Mouse (Mus musculus) urinary bladder, postnatal 25 days (tissue): ENCODE results near the gene Ppp1r3c.
A peak's percentile ranks its signal among the peaks of the same experiment; 100 is the strongest.

Experiments
- DNase-seq: peaks from one replicate; pipeline ENCODE4 v3.0.0; 2022; ENCODE audit warnings: low spot score

Ppp1r3c gene

DNA sequence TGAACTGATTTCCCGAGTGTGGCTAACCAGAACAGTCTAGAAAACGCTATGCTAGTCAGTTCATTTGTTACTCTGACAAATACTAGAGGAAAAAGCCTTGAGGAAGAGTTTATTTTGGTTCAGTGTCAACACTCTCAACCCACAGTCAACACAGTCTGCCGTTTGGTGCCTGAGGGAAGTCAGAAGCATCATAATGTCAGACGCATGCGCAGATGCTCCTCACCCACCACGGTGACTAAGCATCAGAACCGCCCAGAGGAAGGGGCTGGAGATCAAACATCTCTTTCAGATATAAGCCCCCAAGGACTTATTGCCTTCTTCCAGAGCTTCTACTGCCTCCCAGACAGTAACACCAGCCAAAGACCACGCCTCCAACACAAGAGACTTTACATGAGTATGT, 15.3 kb downstream of the Ppp1r3c start:
- no peak for DNase-seq

DNA sequence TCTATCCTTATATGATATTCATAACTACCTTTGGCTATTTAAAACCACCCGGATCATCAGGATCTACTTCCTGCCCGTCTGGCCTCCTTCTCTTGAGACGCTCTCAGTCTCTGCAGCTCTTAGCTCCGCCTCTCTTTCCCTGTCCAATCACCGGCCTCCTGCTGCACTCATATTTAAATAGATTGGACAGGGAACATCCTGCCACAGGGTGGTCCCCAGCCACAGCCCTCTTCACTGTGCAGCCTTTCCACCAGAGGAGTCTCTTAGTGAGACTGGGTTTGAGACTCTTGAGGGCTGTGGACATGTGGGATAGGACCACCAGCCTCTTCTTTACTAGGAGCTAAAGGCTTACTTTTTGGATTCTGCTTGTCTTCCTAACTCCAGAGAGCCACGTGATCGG, 20.2 kb downstream of the Ppp1r3c start:
- no peak for DNase-seq

DNA sequence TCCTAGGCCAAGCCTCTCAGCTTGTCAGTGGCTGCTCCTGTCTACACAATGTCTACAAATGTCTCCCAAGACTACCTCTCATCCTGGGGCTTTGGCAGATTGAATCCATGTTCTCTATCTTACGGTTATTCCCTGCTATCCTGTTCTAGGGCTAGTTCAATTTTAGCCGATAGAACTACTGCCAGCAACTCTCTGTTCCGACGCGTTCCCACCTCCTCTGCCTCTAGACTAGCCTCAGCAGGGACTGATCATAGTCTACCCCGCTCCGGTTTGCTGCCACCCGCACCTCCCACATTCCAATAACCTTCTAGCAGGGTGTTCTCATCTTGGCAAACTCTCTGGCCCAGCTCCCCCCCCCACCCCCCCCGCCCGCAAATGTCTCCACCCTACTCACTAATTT, 20.9 kb downstream of the Ppp1r3c start:
- no peak for DNase-seq

DNA sequence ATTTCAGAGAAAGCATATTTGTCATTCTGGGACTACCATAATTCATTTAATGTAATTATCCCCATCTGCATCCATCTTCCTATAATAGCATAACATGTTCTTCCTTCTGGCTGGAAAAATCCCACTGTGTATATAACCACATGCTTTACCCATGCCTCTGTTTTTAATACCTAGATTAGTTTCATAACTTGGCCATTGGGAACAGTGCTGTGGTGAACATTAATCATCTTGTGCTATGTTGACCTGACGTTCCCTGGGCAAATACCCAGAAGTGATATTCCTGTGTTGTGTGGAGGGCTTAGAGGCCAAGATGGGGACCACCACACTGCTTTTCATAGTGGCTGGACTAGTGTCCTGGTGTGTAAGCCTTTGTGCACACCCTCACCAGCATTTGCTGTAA, 22.0 kb downstream of the Ppp1r3c start:
- DNase-seq = no peak

DNA sequence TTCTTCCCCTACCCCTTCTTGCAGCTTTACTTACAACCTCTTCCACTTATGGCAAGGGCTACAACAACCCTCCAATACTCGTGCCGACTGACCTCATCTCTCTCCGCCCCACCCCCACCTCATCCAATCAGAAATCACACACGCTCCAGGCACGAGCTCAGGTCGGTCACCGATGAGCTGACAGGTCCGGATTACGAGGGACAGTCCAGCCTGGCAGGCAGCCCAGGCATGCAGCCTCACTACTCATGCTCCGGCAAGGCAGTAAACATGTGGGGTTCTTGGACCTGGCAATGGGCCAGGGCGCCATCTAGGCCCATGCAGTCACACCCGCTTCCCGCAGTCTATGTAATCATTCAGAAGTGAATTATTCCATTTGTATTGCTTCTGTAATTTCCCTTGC, 23.4 kb downstream of the Ppp1r3c start:
- no peak for DNase-seq

DNA sequence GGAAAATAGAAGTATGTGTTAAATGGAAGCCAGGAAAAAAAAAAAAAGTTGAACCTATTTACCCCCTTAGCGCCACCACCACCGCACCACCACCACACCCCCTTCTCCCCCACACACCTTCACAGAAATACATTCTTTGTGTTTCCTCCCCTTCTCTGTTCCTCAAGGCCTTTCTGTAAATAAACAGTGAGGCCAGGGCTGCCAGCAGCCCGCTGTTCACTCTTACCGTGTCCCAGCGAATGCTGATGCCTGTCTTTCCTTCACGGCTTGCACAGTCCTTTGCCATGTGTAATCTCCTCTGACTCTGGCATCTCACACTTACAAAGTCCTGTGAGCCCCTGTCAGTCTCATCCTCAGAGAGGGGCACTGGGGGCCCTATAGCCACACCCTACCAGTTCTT, 30.3 kb downstream of the Ppp1r3c start:
- no peak for DNase-seq

DNA sequence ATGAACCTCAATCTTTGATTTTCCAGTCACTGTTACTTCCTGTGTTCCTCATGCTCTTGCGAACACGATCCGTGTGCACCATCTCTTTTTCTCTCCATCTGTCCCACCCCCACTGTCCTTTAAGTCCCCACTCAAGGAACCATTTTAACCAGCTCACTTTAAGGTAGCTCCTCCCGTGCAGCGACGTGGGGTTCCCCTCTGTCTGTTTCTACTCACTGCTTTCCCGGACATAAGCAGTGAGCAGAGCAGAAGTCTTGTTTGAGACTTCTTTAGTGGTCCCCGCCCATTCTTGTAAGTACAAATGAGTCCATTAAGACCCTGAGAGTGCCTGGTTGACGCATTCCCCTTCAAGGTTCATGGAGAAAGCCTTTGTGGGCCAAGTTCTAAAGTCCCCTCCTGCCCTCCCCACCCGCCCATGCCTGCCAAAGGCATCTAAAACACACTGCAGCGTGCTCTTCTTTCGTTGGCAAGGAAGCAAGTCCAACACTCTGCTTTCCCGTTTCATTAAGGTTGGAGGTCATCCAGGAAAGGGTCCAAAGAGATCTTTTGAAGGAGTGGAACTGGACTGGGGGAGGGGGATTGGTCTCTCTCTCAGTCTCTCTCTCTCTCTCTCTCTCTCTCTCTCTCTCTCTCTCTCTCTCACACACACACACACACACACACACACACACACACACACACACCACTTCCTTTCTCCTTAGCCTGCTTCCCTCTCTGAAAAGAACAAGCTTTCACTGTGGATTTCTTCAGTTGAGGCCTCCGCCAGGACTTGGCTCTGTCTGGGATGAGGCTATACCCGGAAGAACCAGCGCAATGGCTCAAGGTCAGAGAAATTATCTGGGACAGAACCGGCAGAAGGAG, 30.9 kb downstream of the Ppp1r3c start:
- no peak for DNase-seq

DNA sequence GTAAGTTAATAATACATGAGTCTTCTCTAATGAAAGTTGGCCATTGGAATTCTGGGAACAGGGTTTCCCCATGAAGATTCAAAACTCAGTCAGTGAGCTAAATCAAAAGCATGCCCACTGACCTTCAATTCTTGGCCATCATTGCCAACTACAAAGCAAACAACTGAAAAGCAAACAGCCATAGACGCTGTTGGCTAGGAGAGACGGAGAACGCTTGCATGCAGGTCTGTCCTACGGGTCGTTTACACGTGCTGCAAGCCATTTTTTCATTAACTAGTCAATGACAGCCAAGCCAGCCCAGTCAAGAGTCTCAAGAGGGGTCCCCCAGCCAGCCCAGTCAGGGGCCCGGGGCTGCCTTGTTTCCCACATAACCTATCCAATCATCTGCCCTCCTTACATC, 31.7 kb downstream of the Ppp1r3c start:
- no peak for DNase-seq

DNA sequence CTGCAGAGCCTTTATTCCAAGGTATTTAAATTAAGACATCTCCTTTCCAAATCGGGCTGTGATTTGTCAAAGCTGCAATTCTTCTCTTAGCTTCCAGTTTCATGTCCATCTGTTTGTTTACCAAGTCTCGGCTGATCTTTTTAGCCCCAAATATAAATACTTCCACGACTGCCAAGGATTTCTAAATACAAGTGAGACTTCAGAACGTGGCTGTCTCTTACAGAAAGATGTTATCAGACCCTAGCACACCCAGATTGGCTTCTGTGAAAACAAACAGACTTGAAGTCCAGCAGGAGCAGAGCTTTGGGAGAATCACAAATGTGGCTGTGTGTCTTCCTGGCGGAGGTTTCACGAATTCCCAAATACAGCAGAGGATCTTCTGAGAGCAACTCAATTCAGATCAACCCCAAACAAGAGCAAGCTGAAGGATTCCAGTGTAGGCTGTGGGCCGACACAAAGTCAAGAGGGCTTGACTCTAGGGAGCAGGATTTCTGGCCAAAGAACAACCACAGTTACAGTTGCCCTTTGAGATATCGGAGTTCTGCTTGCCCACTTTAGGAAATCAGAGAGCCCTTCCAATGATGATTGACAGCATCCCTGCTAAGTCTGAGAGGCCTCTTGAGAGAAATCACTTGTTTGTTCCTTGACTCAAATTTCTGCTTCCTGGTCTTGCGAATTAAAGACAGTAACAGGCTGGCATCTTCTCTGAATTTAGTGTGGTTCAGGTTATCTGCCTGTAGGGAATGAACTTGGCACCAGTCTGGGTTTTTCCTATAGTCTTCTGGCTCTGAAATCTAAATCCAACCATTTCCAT, 34.4 kb downstream of the Ppp1r3c start:
- DNase-seq = no peak

DNA sequence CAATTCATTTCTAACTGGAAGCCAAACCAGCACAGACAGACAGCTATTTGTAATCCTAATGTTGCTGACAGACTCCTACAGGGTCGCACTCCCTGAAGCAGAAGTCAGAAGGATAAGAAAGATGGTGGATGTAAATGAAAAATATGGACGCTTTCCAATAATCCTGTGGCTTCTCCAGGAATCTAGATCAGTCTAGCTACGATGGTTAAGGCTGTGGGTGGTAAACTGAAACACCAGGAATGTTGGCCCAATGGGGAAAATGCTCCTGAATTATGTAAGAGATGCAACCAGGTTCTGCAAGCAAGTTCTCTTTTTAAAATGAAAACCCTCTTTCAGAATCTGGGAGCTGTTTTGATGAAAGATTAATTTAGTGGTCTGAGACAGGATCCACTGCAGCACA, 35.1 kb downstream of the Ppp1r3c start:
- DNase-seq = no peak

DNA sequence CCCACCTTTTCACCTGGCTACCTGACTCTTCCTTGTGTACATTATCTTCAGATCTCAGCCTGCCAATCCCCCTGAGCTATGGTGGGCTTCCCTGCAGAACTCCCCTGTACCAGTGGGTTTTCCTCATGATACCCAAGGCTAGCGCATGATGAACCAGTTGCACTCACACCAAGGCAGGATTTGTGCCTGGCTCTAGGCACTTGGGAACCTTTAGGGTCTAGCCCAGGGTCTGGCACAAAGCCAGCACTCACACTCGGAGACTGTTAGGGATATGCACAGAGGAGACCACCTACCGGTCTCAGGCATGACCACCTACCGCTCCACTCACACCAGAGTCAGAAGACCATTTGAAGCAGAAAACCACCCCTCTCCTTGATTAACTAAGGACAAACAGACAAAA, 35.5 kb downstream of the Ppp1r3c start:
- no peak for DNase-seq

DNA sequence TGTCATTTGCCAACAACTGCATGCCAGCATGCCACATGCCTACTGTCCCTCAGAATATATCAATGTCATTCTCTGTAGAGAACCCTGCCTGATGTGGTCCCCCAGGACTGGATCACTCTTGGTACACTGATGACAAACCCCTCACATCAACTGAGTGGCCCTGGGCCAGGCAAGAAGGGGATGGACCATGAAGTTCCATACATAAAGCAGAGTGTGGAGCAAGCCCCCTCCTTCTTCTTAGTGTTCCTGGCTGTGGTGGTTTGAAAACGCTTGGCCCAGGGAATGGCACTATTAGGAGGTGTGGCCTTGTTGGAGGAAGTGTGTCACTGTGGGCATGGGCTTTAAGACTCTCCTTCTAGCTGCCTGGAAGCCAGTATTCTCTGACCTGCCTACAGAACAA, 37.3 kb downstream of the Ppp1r3c start:
- DNase-seq = no peak

DNA sequence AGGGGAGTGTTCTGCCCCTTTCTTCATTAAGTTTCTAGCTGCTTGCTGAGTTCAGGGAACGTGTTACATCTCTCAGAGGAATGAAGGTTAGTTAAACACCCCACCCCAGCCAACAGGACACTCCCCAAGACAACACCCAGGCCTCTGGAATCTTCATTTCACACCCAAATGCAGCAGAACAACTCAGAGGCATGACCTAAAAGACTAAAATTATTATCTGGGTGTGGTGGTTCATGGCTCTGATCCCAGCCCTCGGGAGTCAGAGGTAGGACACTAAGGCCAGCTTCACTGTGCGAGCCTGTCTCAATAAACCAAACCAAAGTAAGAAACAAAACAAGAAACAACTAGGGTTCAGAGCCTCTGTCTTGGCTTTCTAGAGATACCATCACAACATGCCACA, 38.3 kb downstream of the Ppp1r3c start:
- no peak for DNase-seq

DNA sequence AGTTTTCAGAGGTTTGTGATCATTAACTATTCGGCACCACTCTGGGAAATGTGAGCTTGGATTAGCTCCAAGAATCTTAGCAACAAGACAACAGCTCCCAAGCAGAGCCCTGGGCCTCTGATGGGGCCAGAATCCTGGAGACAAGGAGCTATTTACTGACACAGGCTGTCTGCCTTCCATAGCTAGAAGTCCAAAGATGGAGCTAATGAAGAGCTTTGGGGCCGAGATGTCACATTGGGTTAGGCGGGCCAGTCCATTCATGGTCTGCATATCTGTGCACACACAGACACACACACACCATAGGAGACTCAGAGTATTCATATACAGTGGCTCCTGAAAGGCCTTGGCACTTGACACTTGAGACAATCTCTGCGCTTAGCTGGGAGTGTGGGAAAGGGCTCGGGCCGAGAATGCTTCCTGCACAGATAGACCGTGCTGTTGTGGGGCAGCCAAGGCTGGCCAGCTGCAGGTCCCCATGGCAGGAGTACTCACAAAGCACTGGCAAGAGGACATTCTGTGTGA, 39.8 kb downstream of the Ppp1r3c start:
- no peak for DNase-seq

DNA sequence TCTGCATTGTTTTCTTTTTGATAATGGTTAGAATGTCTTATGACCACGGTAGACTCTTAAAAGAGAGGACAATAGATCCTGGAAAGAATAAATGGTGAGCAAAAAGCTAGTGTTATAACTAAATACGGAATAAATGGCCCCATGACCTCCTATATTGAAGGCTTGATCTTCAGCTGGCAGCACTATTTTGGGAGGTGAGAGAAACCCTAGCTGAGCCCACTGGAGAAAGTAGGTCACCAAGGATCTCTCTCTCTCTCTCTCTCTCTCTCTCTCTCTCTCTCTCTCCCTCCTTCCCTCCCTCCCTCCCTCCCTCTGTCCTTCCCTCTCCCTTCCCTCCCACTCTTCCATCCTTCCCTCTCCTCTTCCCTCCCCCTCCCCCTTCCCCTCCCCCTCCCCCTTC, 42.9 kb downstream of the Ppp1r3c start:
- DNase-seq = no peak

DNA sequence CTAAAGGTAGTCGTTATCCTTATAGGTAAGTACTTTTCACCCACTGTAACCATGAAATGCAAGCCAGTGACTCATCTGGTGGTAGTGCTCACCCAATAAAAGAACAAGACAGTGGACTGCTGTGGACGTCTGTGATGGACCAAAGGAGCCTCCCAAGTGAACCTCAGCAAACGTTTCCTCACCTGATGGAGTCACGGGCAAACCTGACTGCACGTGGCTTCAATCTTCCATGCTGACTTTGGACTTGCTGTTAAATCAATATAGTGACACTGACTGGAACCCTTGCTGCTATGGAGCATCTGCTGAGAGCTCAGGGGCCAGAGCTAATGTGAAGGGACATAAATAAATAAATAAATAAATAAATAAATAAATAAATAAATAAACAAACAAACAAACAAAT, 44.5 kb downstream of the Ppp1r3c start:
- DNase-seq = no peak

DNA sequence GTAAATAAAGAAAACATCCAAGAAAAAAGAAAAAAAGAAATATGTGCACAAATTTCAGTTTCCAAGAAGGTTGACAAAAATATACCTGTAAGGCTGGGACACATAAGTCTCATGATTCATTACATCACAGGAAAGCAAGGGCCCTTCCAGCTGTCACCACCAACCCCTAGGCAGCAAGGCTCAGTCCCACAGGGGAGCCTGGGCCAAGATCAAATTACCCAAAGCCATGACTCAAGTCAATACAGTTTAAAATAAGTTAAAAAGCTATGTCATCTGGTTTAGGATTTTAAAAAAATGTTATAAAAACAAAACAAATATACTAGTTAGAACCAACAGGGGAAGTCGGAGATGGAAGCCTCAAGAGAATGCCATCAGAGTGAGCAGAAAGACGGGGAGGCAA, 45.2 kb downstream of the Ppp1r3c start:
- no peak for DNase-seq

DNA sequence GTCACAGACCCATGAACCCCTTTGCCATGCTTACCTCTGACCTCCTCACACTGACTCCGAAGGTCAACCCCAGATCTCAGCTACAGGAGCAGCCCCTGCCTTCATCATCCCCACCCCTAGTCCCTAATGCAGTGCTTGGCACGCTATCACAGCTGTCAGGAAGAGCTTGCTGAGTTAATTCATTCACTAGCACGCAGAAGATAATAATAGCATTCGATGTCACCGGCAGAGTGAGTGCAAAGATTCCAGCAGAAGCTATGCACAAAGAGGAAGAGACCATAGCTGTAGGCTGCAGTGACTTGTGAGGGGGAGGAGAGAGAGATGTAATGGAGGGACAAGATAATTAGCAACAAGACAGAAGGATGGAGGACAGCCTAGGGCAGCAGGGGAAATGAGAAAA, 47.2 kb downstream of the Ppp1r3c start:
- no peak for DNase-seq

DNA sequence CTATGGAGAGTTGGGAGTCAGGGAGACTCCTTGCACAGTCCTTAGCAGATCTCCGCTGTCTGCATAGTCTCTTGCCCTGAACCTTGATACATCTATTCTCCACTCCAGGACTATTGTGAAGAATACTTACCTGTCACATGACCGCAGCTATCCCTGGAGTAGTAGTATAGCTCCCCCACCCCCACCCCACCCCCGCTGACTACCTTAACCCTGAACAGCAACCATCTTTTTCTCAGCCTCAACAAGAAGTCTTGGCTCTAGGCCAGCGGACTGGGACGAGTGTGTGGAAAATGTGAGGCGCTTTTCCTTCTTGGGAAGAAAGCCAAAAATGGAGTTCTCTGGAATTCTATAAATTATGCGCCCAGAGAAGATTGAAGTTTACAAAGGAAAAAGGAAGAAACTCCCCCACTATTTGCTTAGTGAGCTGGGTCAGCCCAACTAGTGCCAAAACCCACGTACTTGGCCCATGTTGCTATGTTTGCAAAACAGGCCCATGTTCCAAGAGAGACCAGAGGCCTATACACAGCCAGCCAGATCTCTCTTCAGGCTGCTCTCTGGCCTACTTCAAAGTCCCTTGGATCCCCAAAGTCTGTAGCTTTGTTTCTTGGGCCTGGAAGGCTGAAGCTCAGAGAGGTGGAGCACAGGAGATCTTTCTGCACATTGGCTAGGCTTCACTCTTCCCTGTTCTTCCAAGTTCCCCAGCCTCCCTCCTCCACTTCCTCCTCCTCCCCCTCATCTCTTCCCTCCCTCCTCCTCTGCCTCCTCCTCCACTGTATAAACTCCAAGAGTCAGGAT, 48.4 kb downstream of the Ppp1r3c start:
- peak; percentile 13 for DNase-seq

DNA sequence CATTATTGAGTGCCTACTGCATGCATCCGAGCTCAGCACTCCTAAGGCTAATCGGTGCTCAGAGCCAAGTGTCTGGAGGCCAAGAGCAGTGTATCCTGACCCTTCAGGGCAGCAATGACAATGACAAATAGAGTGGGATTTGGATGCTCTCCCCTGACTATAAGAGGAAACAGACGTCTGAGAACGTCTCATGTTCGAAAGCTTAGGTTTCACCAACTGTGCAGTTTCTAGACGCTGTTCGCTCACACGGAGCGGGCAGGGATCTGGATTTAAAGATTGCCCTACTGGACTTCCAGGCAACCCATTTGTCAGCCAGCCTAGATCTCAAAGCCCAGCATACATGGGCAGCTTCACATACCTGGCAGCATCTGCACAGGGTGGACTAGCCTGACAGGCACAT, 49.4 kb downstream of the Ppp1r3c start:
- DNase-seq = no peak

DNA sequence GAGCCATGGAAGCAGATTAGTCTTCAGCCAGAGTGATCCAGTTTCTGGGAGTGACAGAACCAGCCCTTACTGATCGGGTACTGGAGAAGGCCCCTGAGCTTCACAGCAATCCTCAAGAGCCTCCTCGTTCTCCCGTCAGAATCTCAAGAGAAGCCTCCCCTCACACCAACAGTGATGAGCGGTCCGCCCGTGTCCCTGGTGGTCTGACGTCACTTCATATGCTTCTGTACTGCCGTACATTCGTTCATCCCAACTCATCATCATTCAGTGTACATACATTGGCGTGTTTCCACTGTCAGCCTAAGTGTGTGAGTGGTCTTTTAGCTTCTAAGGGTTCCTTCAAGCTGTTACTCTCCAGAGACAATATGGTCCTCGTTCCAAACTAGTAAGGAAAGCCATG, 50.4 kb downstream of the Ppp1r3c start:
- DNase-seq = no peak

DNA sequence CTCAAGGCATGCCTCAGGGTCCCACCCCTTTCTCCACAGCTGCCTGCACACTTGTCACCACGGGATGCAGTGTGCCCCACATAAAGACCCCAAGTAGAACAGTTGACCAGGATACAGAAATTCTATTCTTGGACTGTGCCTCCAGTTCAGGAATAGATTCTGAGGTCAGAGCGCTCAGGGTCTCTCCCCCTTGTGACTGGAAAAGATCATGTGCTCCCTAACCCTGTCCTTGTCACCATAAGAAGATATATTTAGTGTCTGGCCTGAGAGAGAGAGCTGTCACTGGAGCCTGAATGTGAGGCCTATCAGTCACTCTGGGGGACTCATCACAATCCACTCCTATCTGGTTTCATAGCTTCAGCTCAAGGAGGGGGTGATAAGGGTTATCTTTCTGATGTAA, 53.9 kb downstream of the Ppp1r3c start:
- DNase-seq = no peak
